Mouse (Mus musculus): ENCODE data around the gene Rln1.

GRCm38 (mm10) chr19:29326822-29327552 is 7.5 kb downstream of the Rln1 start:
- no peak for TF ChIP-seq CTCF (conservative IDR thresholded peaks at IDR 0.05; ENCODE audit: insufficient read depth, insufficient read length, low read depth, low read length)
- no peak for TF ChIP-seq POLR2A (IDR thresholded peaks at IDR 0.05; ENCODE audit: low read depth, low read length)
